Mouse (Mus musculus) lung, postnatal 10 days (tissue): ENCODE data around the gene Ltb4r1.
A peak's percentile ranks its signal among the peaks of the same experiment; 100 is the strongest.

Experiments used
- DNase-seq: peaks from one replicate; pipeline ENCODE4 v3.0.0; 2021

The Ltb4r1 gene

GRCm38 (mm10) chr14:55787731-55788130 is 22.0 kb downstream of the Ltb4r1 start:
- peak; percentile 3 for DNase-seq

- DNase-seq, result peak; percentile 79
Measured at GRCm38 (mm10) chr14:55788256-55789050, 22.7 kb downstream of the Ltb4r1 start, which contains the start of gene Ripk3. TSS of gene Ripk3 (minus strand) at chr14:55788865.

- peak; percentile 11 for DNase-seq
Measured at GRCm38 (mm10) chr14:55793461-55793860, 27.7 kb downstream of the Ltb4r1 start.

GRCm38 (mm10) chr14:55793946-55794345 is 28.2 kb downstream of the Ltb4r1 start:
- peak; percentile 50 for DNase-seq

- DNase-seq, result peak; percentile 63
Measured at GRCm38 (mm10) chr14:55795380-55796163, 29.8 kb downstream of the Ltb4r1 start.

GRCm38 (mm10) chr14:55814885-55815284 is 49.1 kb downstream of the Ltb4r1 start:
- peak; percentile 82 for DNase-seq

GRCm38 (mm10) chr14:55815310-55815751 is 49.6 kb downstream of the Ltb4r1 start:
- peak; percentile 84 for DNase-seq
